Mouse (Mus musculus) limb, embryonic 15.5 days (tissue): ENCODE results near the gene Gimap8. TPM values are rescaled to one million over a fixed set of nuclear protein-coding genes. Genes with fewer than 3 reads are reported as not detected.

Experiments used
- ATAC-seq: fragments of 200-750 bp; cut with Nextera tagmentation; 2 replicates; pipeline ENCODE4 v1.8.0; 2017; ENCODE audit warnings: low read depth, moderate TSS enrichment; ENCODE audit not compliant: insufficient number of reproducible peaks, low FRiP score, low TSS enrichment
- H3K27ac ChIP-seq: fragments of 300-500 bp; sonication (generic); 2 replicates; pipeline ENCODE4 v1.5.1; 2015; ENCODE audit warnings: moderate library complexity, mild to moderate bottlenecking, inconsistent platforms
- H3K27me3 ChIP-seq: fragments of 300-500 bp; sonication (generic); 2 replicates; pipeline ENCODE4 v1.6.1; 2015; ENCODE audit warnings: inconsistent platforms
- H3K36me3 ChIP-seq: fragments of 300-500 bp; sonication (generic); 2 replicates; pipeline ENCODE4 v1.6.1; 2015; ENCODE audit warnings: inconsistent platforms
- H3K4me1 ChIP-seq: fragments of 300-500 bp; sonication (generic); 2 replicates; pipeline ENCODE4 v1.6.1; 2015; ENCODE audit warnings: inconsistent platforms
- H3K4me2 ChIP-seq: fragments of 300-500 bp; sonication (generic); 2 replicates; pipeline ENCODE4 v1.6.1; 2015; ENCODE audit warnings: mild to moderate bottlenecking, inconsistent platforms
- H3K4me3 ChIP-seq: fragments of 300-500 bp; sonication (generic); 2 replicates; pipeline ENCODE4 v1.5.1; 2015; ENCODE audit warnings: mild to moderate bottlenecking, inconsistent platforms
- H3K9ac ChIP-seq: fragments of 300-500 bp; sonication (generic); 2 replicates; pipeline ENCODE4 v1.6.1; 2015; ENCODE audit warnings: inconsistent platforms
- H3K9me3 ChIP-seq: fragments of 300-500 bp; sonication (generic); 2 replicates; pipeline ENCODE4 v1.6.1; 2016; ENCODE audit warnings: inconsistent platforms
- WGBS: fragments of 180-500 bp; shearing (Covaris S2); methylation state at CpG from one replicate; pipeline ENCODE4 v1.1.7; 2015; 5-methylcytosine and 5-hydroxymethylcytosine counted together
- polyA plus RNA-seq: library from polyadenylated mRNA; unstranded; fragments of >200 nt; fragmentation: Nextera tagmentation; extraction: Ambion mirVana; gene quantifications from 2 replicates; pipeline ENCODE4 v1.2.1, GENCODE M21; 2015

Gimap8 gene
- polyA plus RNA-seq, 1 experiment from 2014 or later = 1.4 TPM

GRCm38 (mm10) chr6:48698066-48698856 is 51.2 kb downstream of the Gimap8 start:
- Histone ChIP-seq H3K4me3 (no peak overlapping the region), H3K9me3 (no peaks in the 10 kb centered on the region), H3K4me2 (no peak overlapping the region), H3K4me1 (no peaks in the 10 kb centered on the region), H3K9ac (no peak overlapping the region), H3K36me3 (no peaks in the 10 kb centered on the region), H3K27ac (no peak overlapping the region), H3K27me3 (no peaks in the 10 kb centered on the region)
- no peak for ATAC-seq
- WGBS = 83% methylated on average over 7 of the region's 7 CpGs

DNA sequence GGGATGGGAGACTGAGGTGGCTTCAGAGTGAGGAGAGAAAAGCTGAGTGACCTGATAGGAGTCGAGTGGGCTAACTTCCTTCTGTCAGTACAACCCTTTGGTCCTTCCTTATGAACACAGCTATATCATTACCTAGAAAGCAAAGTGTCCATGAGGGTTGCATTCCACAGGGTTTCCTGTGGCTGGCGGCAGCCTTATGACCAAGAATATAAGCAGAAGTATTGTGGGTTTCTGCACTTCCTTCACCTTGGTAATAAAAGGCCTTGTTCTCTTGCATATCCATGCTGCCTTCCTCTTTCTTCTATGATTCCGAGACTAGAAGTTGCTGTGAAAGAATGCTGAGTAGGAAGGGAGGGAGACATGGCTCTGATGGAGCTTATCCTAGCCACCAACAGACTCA is 51.9 kb downstream of the Gimap8 start:
- 74% methylated on average over 3 of the region's 3 CpGs for WGBS

GRCm38 (mm10) chr6:48700251-48701075 is 53.4 kb downstream of the Gimap8 start:
- H3K27me3 ChIP-seq = no peaks in the 10 kb centered on the region
- H3K27ac ChIP-seq = no peak overlapping the region
- no peaks in the 10 kb centered on the region for H3K9me3 ChIP-seq
- no peak overlapping the region for H3K4me2 ChIP-seq
- H3K4me1 ChIP-seq = no peaks in the 10 kb centered on the region
- no peak overlapping the region for H3K9ac ChIP-seq
- H3K36me3 ChIP-seq = no peaks in the 10 kb centered on the region
- no peak for ATAC-seq
- no peak overlapping the region for H3K4me3 ChIP-seq
- 55% methylated on average over 5 of the region's 5 CpGs for WGBS

More for the DNA sequence above, 51.9 kb downstream of the Gimap8 start:
- no peak overlapping the region for H3K27ac ChIP-seq
- H3K4me3 ChIP-seq = no peak overlapping the region
- H3K4me1 ChIP-seq = no peaks in the 10 kb centered on the region
- H3K9me3 ChIP-seq = no peaks in the 10 kb centered on the region
- no peaks in the 10 kb centered on the region for H3K27me3 ChIP-seq
- no peaks in the 10 kb centered on the region for H3K36me3 ChIP-seq
- H3K4me2 ChIP-seq = no peak overlapping the region
- no peak overlapping the region for H3K9ac ChIP-seq
- ATAC-seq = no peak

- Histone ChIP-seq H3K9ac (no peak overlapping the region), H3K9me3 (no peaks in the 10 kb centered on the region), H3K27me3 (no peaks in the 10 kb centered on the region), H3K27ac (no peak overlapping the region), H3K36me3 (no peaks in the 10 kb centered on the region), H3K4me1 (no peaks in the 10 kb centered on the region), H3K4me3 (no peak overlapping the region), H3K4me2 (no peak overlapping the region)
- WGBS = 85% methylated on average over 7 of the region's 7 CpGs
- no peak for ATAC-seq
Observed at GRCm38 (mm10) chr6:48702146-48702545, 55.1 kb downstream of the Gimap8 start.

DNA sequence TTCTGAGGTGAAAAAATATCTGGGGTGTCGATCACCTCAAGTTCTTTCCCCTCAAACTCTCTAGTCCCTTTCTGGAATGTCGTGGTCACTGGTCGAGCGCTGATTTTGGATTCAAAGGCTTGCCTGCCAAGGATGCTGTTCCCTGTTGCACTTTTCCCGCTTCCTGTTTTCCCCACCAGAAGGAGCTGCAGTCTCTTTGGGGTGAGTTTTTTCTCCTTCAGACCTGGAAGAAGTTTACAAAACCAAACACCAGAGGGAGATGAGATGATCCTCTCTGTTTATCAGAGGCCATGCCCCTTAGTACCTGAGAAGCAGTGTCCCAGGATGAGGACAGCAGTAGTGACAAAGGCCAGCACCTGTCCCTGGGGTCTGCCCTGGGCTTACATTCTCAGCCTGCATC is 55.6 kb downstream of the Gimap8 start:
- H3K9ac ChIP-seq = no peak overlapping the region
- H3K9me3 ChIP-seq = no peaks in the 10 kb centered on the region
- ATAC-seq = no peak
- no peak overlapping the region for H3K4me2 ChIP-seq
- no peaks in the 10 kb centered on the region for H3K36me3 ChIP-seq
- H3K4me3 ChIP-seq = no peak overlapping the region
- no peaks in the 10 kb centered on the region for H3K27me3 ChIP-seq
- no peaks in the 10 kb centered on the region for H3K4me1 ChIP-seq
- WGBS = 62% methylated on average over 5 of the region's 5 CpGs
- no peak overlapping the region for H3K27ac ChIP-seq

- Histone ChIP-seq H3K27ac (no peak overlapping the region), H3K4me3 (no peak overlapping the region), H3K4me2 (no peak overlapping the region), H3K4me1 (no peaks in the 10 kb centered on the region), H3K9me3 (no peaks in the 10 kb centered on the region), H3K9ac (no peak overlapping the region), H3K36me3 (no peaks in the 10 kb centered on the region), H3K27me3 (no peaks in the 10 kb centered on the region)
- ATAC-seq = no peak
Observed at GRCm38 (mm10) chr6:48704146-48704545, 57.1 kb downstream of the Gimap8 start.

DNA sequence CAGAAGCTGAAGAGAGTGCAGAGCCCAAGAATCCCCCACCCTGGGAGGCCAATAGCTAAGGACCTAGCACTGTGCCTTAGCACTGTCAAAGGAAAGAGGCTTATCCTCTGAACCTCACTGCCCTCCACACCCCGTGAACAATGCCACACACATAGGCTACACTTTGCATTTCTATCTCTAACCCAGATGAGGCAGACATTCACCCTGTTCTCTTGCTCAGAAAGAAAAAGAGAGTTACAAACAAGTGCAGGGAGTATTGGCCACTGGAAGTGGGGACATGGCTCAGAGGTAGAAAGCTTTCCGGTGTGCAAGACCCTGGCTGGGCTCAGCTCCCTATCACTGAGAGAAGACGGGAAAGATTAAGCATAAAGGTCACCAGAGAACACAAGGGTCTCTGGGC is 59.1 kb downstream of the Gimap8 start:
- no peak for ATAC-seq
- H3K27me3 ChIP-seq = no peaks in the 10 kb centered on the region
- WGBS = 62% methylated on average over 3 of the region's 3 CpGs
- H3K4me3 ChIP-seq = no peak overlapping the region
- H3K9me3 ChIP-seq = no peaks in the 10 kb centered on the region
- no peaks in the 10 kb centered on the region for H3K4me1 ChIP-seq
- H3K9ac ChIP-seq = no peak overlapping the region
- H3K27ac ChIP-seq = no peak overlapping the region
- no peak overlapping the region for H3K4me2 ChIP-seq
- H3K36me3 ChIP-seq = no peaks in the 10 kb centered on the region

Other genes with a start within 250 kb of the Gimap8 start
- gene Zfp467, start 201.4 kb upstream of the Gimap8 start, polyA plus RNA-seq = 23.6 and 25.4 TPM in 2 replicates
- gene Sspo, start 199.0 kb upstream of the Gimap8 start, polyA plus RNA-seq = 0.25 and 0.31 TPM in 2 replicates
- 12.2 and 13.7 TPM in 2 replicates for gene Atp6v0e2, start 109.6 kb upstream of the Gimap8 start, polyA plus RNA-seq
- gene Lrrc61, start 92.4 kb upstream of the Gimap8 start, polyA plus RNA-seq = 9.9 and 10.8 TPM in 2 replicates
- 24.8 and 30.5 TPM in 2 replicates for gene Rarres2, start 74.4 kb upstream of the Gimap8 start, polyA plus RNA-seq
- not detected in 2 replicates for gene Gm45021, start 57.6 kb upstream of the Gimap8 start, polyA plus RNA-seq
- 21.0 and 23.9 TPM in 2 replicates for gene Repin1, start 53.4 kb upstream of the Gimap8 start, polyA plus RNA-seq
- 0.79 and 1.1 TPM in 2 replicates for gene Gm44965, start 53.3 kb upstream of the Gimap8 start, polyA plus RNA-seq
- gene Zfp775, start 45.2 kb upstream of the Gimap8 start, polyA plus RNA-seq = 5.1 and 5.4 TPM in 2 replicates
- 0.99 and 1.2 TPM in 2 replicates for gene AI854703, start 20.5 kb upstream of the Gimap8 start, polyA plus RNA-seq
- 6.9 and 7.5 TPM in 2 replicates for gene Gimap9, start 28.9 kb downstream of the Gimap8 start, polyA plus RNA-seq
- 17.5 and 20.6 TPM in 2 replicates for gene Gimap4, start 37.3 kb downstream of the Gimap8 start, polyA plus RNA-seq
- gene Gimap6, start 61.0 kb downstream of the Gimap8 start, polyA plus RNA-seq = 22.4 and 26.0 TPM in 2 replicates
- 1.6 and 2.4 TPM in 2 replicates for gene Gm28053, start 71.4 kb downstream of the Gimap8 start, polyA plus RNA-seq
- gene Gimap7, start 71.4 kb downstream of the Gimap8 start, polyA plus RNA-seq = not detected in 2 replicates
- gene Gimap1, start 91.8 kb downstream of the Gimap8 start, polyA plus RNA-seq = 13.5 and 15.4 TPM in 2 replicates
- gene Gimap5, start 99.0 kb downstream of the Gimap8 start, polyA plus RNA-seq = 5.6 and 5.7 TPM in 2 replicates
- not detected in 2 replicates for gene Gimap3, start 123.6 kb downstream of the Gimap8 start, polyA plus RNA-seq
- 54.3 and 63.4 TPM in 2 replicates for gene Tmem176a, start 193.7 kb downstream of the Gimap8 start, polyA plus RNA-seq
- 230 and 235 TPM in 2 replicates for gene Tmem176b, start 194.3 kb downstream of the Gimap8 start, polyA plus RNA-seq
- not detected in 2 replicates for gene Aoc1, start 225.7 kb downstream of the Gimap8 start, polyA plus RNA-seq